In genomic region chr6:148248625-148249024, GRCm38 (mm10) we compare ENCODE assay signal across 9 mouse cellular contexts. TPM values are rescaled to one million over a fixed set of nuclear protein-coding genes. Genes with fewer than 3 reads are reported as not detected.
DNase-seq lines count a peak whose midpoint lies in the region; ATAC-seq and TF ChIP-seq lines count a peak whose summit lies in the region.
"Had no signal": no experiment of that assay in that cellular context is flagged by ENCODE, and none has a peak within 500 bp of the region (broad histone marks: within the 10 kb centered on the region; RNA-seq: fewer than 3 reads in every experiment).

No protein-coding gene starts in this region.

- H3K27me3 ChIP-seq in Patski: peaks cover 3% of the 10 kb centered on the region

- no peak overlapping the region for H3K4me3 ChIP-seq in left cerebral cortex, adult 2 months

- no peak overlapping the region for H3K27ac ChIP-seq in left cerebral cortex, adult 2 months
- H3K27ac ChIP-seq: macrophage had no signal

- TF ChIP-seq CTCF in left cerebral cortex, adult 2 months (IDR thresholded peaks at IDR 0.05): peak; percentile 75
- peak; percentile 64 for TF ChIP-seq CTCF in Patski (IDR thresholded peaks at IDR 0.05)

- peak; percentile 41 to 87 for DNase-seq in adrenal gland, adult (ENCODE audit: inconsistent age in 2 of 2, low spot score in 1 of 2)
- no peak for DNase-seq in adrenal gland, postnatal 4 days (ENCODE audit: low spot score in 2 of 2)
- peak in 1 of 2 experiments; percentile 46 for DNase-seq in left cerebral cortex, adult 2 months (ENCODE audit: extremely low spot score in 1 of 2, low spot score in 2 of 2)
- no peak for DNase-seq in left cerebral cortex, postnatal 36 days (ENCODE audit: low spot score in 2 of 2)
- no peak for DNase-seq in Patski (ENCODE audit: low read depth, low spot score)
- peak; percentile 36 for DNase-seq in fibroblast of lung, adult 2 months (ENCODE audit: low read depth)
- DNase-seq in layer of hippocampus, adult 9-11 months: peak; percentile 26
- peak; percentile 78 for DNase-seq in retina, embryonic 14.5 days (ENCODE audit: low spot score)

- CTCF ChIA-PET in Patski (lab: Charles Lee): interaction anchor here (0.7 to 2.7 kb wide), 16 partner anchors 11 to 665 kb away, joined by 3 to 16 read pairs (median 4); no protein-coding TSS in a partner anchor

- POLR2A ChIA-PET in Patski (lab: Charles Lee): no interaction called here

- ATAC-seq in Patski: peak; percentile 47

- intact Hi-C loops in left cerebral cortex, adult 2 months (cut with DNase I): loop anchor here (5.0 kb wide), 3 partner anchors 194 to 504 kb away; partner anchors contain the start of gene Tmtc1
- intact Hi-C loops in left cerebral cortex, postnatal 36 days (cut with DNase I): loop anchor here (5.0 kb wide), 1 partner anchor 504 kb away; no protein-coding TSS in a partner anchor

- in situ Hi-C loops in Patski (cut with MboI; ENCODE audit: low pct_unique_long_range_greater_than_20kb): no loop called here

RNA-seq across cellular contexts. Expression of gene Ergic2, which starts 36.5 kb away (rescaled TPM):
- total RNA-seq in adrenal gland, postnatal 4 days (2021): 10 to 100 TPM; 92.5 to 93.5 TPM
- 10 to 100 TPM; 72.1 to 81.3 TPM for total RNA-seq in left cerebral cortex, adult 2 months (2021)
- 10 to 100 TPM; 68.3 to 75.3 TPM for total RNA-seq in left cerebral cortex, postnatal 36 days (2021)
- polyA plus RNA-seq in Patski (2021): 123 TPM

Comparison
In these comparisons a context has a peak if more than half of its experiments do, and no peak if none do; other contexts are left out.
1. DNase-seq: peak in adrenal gland, adult (2 of 2), fibroblast of lung, adult 2 months (single experiment), layer of hippocampus, adult 9-11 months (single experiment) and retina, embryonic 14.5 days (single experiment); none in adrenal gland, postnatal 4 days (0 of 2), left cerebral cortex, postnatal 36 days (0 of 2) and Patski (single experiment).